Mouse (Mus musculus) erythroblast, embryonic 14.5 days (primary cell): ENCODE measurements around the gene E2f4.

Experiments
- GATA1 ChIP-seq: IDR thresholded peaks from 2 replicates; pipeline ENCODE4 v1.6.1; 2012; ENCODE audit warnings: low read length, inconsistent platforms, mixed read lengths
- TAL1 ChIP-seq: IDR thresholded peaks from 3 replicates; pipeline ENCODE4 v1.6.1; 2012; ENCODE audit warnings: low read length, inconsistent platforms, mixed read lengths

DNA sequence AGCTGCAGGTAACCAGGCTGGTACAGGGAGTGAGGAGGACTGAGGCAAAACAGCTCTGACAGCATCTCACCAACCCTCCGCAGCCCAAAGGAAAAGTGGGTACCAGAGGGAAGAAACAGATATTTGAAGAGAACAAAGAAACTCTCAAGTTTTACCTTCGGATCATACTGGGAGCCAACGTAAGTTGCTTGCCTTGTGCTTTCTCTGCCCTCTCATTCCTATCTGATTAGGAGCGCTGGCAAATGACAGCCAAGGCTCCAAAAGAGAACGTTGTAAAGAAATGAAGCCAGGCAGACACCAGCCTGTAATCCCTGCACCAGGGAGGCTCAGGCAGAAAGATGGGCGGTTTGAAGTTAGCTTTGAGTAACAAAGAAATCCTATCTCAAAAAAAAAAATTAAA, 29.5 kb downstream of the E2f4 start:
- TF ChIP-seq TAL1 (no peak), GATA1 (peak; percentile 77)
